Comparison of ENCODE assay signal across 13 mouse cellular contexts in the genomic region with DNA sequence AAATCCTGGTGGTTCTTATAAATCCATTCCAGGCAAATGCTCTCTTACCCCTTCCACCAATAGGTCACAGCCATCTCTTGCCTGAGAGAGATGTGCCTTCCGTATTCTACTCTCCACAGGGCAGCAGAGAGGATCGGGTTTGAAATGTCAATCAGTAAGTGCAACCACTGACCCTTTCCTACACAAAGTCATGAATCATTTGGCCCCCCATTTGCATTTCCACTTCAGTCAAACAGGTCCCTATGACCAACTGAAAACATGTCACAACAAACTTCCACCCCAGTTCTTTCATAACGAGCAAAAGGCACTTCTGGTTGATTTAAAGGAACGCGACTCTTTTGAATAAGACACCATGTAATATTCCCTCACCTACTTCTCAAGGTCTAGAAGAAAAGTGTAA. TPM values are rescaled to one million over a fixed set of nuclear protein-coding genes. Genes with fewer than 3 reads are reported as not detected.
DNase-seq lines count a peak whose midpoint lies in the region; ATAC-seq and TF ChIP-seq lines count a peak whose summit lies in the region.
"Had no signal": no experiment of that assay in that cellular context is flagged by ENCODE, and none has a peak within 500 bp of the region (broad histone marks: within the 10 kb centered on the region; RNA-seq: fewer than 3 reads in every experiment).

No protein-coding gene starts in this region.

- WGBS in heart, embryonic 15.5 days = 85% methylated on average over 5 of the region's 5 CpGs
- 91% methylated on average over 5 of the region's 5 CpGs for WGBS in midbrain, embryonic 11.5 days
- 89% methylated on average over 5 of the region's 5 CpGs for WGBS in midbrain, postnatal 0 days
- 80% methylated on average over 5 of the region's 5 CpGs for WGBS in limb, embryonic 12.5 days
- 87% methylated on average over 5 of the region's 5 CpGs for WGBS in neural tube, embryonic 15.5 days

- H3K9ac ChIP-seq in heart, embryonic 15.5 days = no peak overlapping the region; the same call in 1 of the 2 replicates
- H3K9ac ChIP-seq in midbrain, embryonic 11.5 days (ENCODE audit: low read length) = no peak overlapping the region
- no peak overlapping the region for H3K9ac ChIP-seq in midbrain, postnatal 0 days (replicated peaks; ENCODE audit: low read length, poor library complexity, severe bottlenecking)
- H3K9ac ChIP-seq in limb, embryonic 12.5 days (replicated peaks) = no peak overlapping the region
- H3K9ac ChIP-seq in neural tube, embryonic 15.5 days (replicated peaks) = 0 out of 2 replicates have a peak overlapping the region, but pooled peaks have one; percentile 62

- no peak overlapping the region for H3K4me3 ChIP-seq in heart, embryonic 15.5 days
- H3K4me3 ChIP-seq in midbrain, embryonic 11.5 days (ENCODE audit: low read depth, low read length) = peak overlapping the region; percentile 68; the same call in 1 of the 2 replicates
- H3K4me3 ChIP-seq in midbrain, postnatal 0 days (ENCODE audit: low read depth, low read length) = no peak overlapping the region
- H3K4me3 ChIP-seq in limb, embryonic 12.5 days (replicated peaks) = peak overlapping the region; percentile 62; the same call in 1 of the 2 replicates
- H3K4me3 ChIP-seq in neural tube, embryonic 15.5 days (replicated peaks) = no peak overlapping the region

- peaks cover 11% of the 10 kb centered on the region for H3K36me3 ChIP-seq in heart, embryonic 15.5 days
- no peaks in the 10 kb centered on the region for H3K36me3 ChIP-seq in midbrain, embryonic 11.5 days (ENCODE audit: control insufficient read depth, insufficient read depth, low read length)
- H3K36me3 ChIP-seq in midbrain, postnatal 0 days (ENCODE audit: insufficient read depth, low read length) = no peaks in the 10 kb centered on the region
- H3K36me3 ChIP-seq in limb, embryonic 12.5 days = peaks cover 21% of the 10 kb centered on the region
- peaks cover 15% of the 10 kb centered on the region for H3K36me3 ChIP-seq in neural tube, embryonic 15.5 days

- H3K27ac ChIP-seq in heart, embryonic 15.5 days = no peak overlapping the region
- H3K27ac ChIP-seq in midbrain, embryonic 11.5 days (ENCODE audit: low read depth, low read length) = no peak overlapping the region
- no peak overlapping the region for H3K27ac ChIP-seq in midbrain, postnatal 0 days (ENCODE audit: low read depth, low read length)
- no peak overlapping the region for H3K27ac ChIP-seq in limb, embryonic 12.5 days
- H3K27ac ChIP-seq in neural tube, embryonic 15.5 days (replicated peaks) = no peak overlapping the region
- H3K27ac ChIP-seq: left cerebral cortex, adult 2 months had no signal

- H3K4me1 ChIP-seq in heart, embryonic 15.5 days (replicated peaks) = peaks cover 16% of the 10 kb centered on the region
- H3K4me1 ChIP-seq in midbrain, embryonic 11.5 days (ENCODE audit: control insufficient read depth, insufficient read depth, low read length) = peaks cover 10% of the 10 kb centered on the region
- peaks cover 5% of the 10 kb centered on the region; the same call in 1 of the 2 replicates for H3K4me1 ChIP-seq in midbrain, postnatal 0 days (ENCODE audit: insufficient read depth, low read length)
- peaks cover 23% of the 10 kb centered on the region for H3K4me1 ChIP-seq in limb, embryonic 12.5 days (replicated peaks)
- H3K4me1 ChIP-seq in neural tube, embryonic 15.5 days = peaks cover 36% of the 10 kb centered on the region

- no peaks in the 10 kb centered on the region for H3K27me3 ChIP-seq in heart, embryonic 15.5 days
- no peaks in the 10 kb centered on the region for H3K27me3 ChIP-seq in midbrain, embryonic 11.5 days (ENCODE audit: control insufficient read depth, insufficient read depth, low read length)
- no peaks in the 10 kb centered on the region for H3K27me3 ChIP-seq in midbrain, postnatal 0 days (ENCODE audit: insufficient read depth, low read length)
- no peaks in the 10 kb centered on the region for H3K27me3 ChIP-seq in limb, embryonic 12.5 days
- no peaks in the 10 kb centered on the region for H3K27me3 ChIP-seq in neural tube, embryonic 15.5 days (replicated peaks)

- ATAC-seq in heart, embryonic 15.5 days (replicated peaks; ENCODE audit: insufficient number of reproducible peaks, insufficient read depth, low FRiP score, low read depth) = no peak
- ATAC-seq in midbrain, embryonic 11.5 days (ENCODE audit: low FRiP score) = no peak
- ATAC-seq in midbrain, postnatal 0 days (ENCODE audit: low FRiP score) = no peak
- no peak for ATAC-seq in limb, embryonic 12.5 days (ENCODE audit: insufficient number of reproducible peaks, insufficient read depth, low FRiP score, low TSS enrichment, low read depth)
- no peak for ATAC-seq in neural tube, embryonic 15.5 days (ENCODE audit: low FRiP score)

- peak overlapping the region; percentile 80 for H3K4me2 ChIP-seq in heart, embryonic 15.5 days
- H3K4me2 ChIP-seq in midbrain, embryonic 11.5 days = peak overlapping the region; percentile 72; the same call in 1 of the 2 replicates
- no peak overlapping the region for H3K4me2 ChIP-seq in midbrain, postnatal 0 days (ENCODE audit: low read depth, low read length, poor library complexity, severe bottlenecking)
- peak overlapping the region; percentile 80 for H3K4me2 ChIP-seq in limb, embryonic 12.5 days
- peak overlapping the region; percentile 85 for H3K4me2 ChIP-seq in neural tube, embryonic 15.5 days

- H3K9me3 ChIP-seq in heart, embryonic 15.5 days (replicated peaks) = no peaks in the 10 kb centered on the region
- no peaks in the 10 kb centered on the region for H3K9me3 ChIP-seq in midbrain, embryonic 11.5 days (ENCODE audit: control insufficient read depth, low read length)
- H3K9me3 ChIP-seq in midbrain, postnatal 0 days (ENCODE audit: low read length) = no peaks in the 10 kb centered on the region
- no peaks in the 10 kb centered on the region for H3K9me3 ChIP-seq in limb, embryonic 12.5 days
- H3K9me3 ChIP-seq in neural tube, embryonic 15.5 days (replicated peaks) = no peaks in the 10 kb centered on the region
- H3K9me3 ChIP-seq: G1E had no signal

- DNase-seq in heart, adult 18-20 months = no peak
- DNase-seq in midbrain, embryonic 11.5 days (ENCODE audit: low spot score, missing footprints) = no peak
- DNase-seq in midbrain, postnatal 0 days (ENCODE audit: low spot score) = no peak
- no peak for DNase-seq in spleen, adult 12 weeks (ENCODE audit: low spot score)
- DNase-seq in layer of hippocampus, adult 9-11 months = no peak
- DNase-seq: cerebellum, postnatal 25 days; gastrocnemius, postnatal 14 days had no signal

- TF ChIP-seq CTCF in midbrain, postnatal 0 days (IDR thresholded peaks at IDR 0.05) = no peak

RNA-seq across cellular contexts. Expression of a gene that starts 1.2 kb away (rescaled TPM):
- polyA plus RNA-seq in heart, embryonic 15.5 days (2015; fragmentation: Nextera tagmentation; extraction: Ambion mirVana) = 47.8 and 60.5 TPM in 2 replicates
- 10 to 100 TPM; 14.5 to 17.4 TPM for total RNA-seq in heart, adult 18-20 months (2021)
- polyA plus RNA-seq in midbrain, embryonic 11.5 days (2014; fragmentation: Nextera tagmentation; extraction: Ambion mirVana) = 110 and 118 TPM in 2 replicates
- total RNA-seq in midbrain, postnatal 0 days (2014; rRNA removed) = 74.4 and 77.4 TPM in 2 replicates
- polyA plus RNA-seq in midbrain, postnatal 0 days (2015; fragmentation: Nextera tagmentation; extraction: Ambion mirVana) = 121 and 123 TPM in 2 replicates
- 109 and 111 TPM in 2 replicates for polyA plus RNA-seq in limb, embryonic 12.5 days (2016; fragmentation: Nextera tagmentation; extraction: Ambion mirVana)
- polyA plus RNA-seq in neural tube, embryonic 15.5 days (2015; fragmentation: Nextera tagmentation; extraction: Ambion mirVana) = 129 and 134 TPM in 2 replicates

RNA-seq across cellular contexts. Expression of a gene that starts 40.5 kb away (rescaled TPM):
- polyA plus RNA-seq in heart, embryonic 15.5 days (2015; fragmentation: Nextera tagmentation; extraction: Ambion mirVana) = 104 and 107 TPM in 2 replicates
- total RNA-seq in heart, adult 18-20 months (2021) = 100 to 1,000 TPM; 122 TPM
- 196 and 205 TPM in 2 replicates for polyA plus RNA-seq in midbrain, embryonic 11.5 days (2014; fragmentation: Nextera tagmentation; extraction: Ambion mirVana)
- 111 and 137 TPM in 2 replicates for total RNA-seq in midbrain, postnatal 0 days (2014; rRNA removed)
- polyA plus RNA-seq in midbrain, postnatal 0 days (2015; fragmentation: Nextera tagmentation; extraction: Ambion mirVana) = 231 and 241 TPM in 2 replicates
- 200 and 207 TPM in 2 replicates for polyA plus RNA-seq in limb, embryonic 12.5 days (2016; fragmentation: Nextera tagmentation; extraction: Ambion mirVana)
- 185 and 188 TPM in 2 replicates for polyA plus RNA-seq in neural tube, embryonic 15.5 days (2015; fragmentation: Nextera tagmentation; extraction: Ambion mirVana)

RNA-seq across cellular contexts. Expression of a gene that starts 40.5 kb away (rescaled TPM):
- 8.9 and 10.3 TPM in 2 replicates for polyA plus RNA-seq in heart, embryonic 15.5 days (2015; fragmentation: Nextera tagmentation; extraction: Ambion mirVana)
- total RNA-seq in heart, adult 18-20 months (2021) = 10 to 100 TPM; 11.4 to 13.3 TPM
- polyA plus RNA-seq in midbrain, embryonic 11.5 days (2014; fragmentation: Nextera tagmentation; extraction: Ambion mirVana) = 6.0 and 7.0 TPM in 2 replicates
- 8.2 and 13.8 TPM in 2 replicates for total RNA-seq in midbrain, postnatal 0 days (2014; rRNA removed)
- polyA plus RNA-seq in midbrain, postnatal 0 days (2015; fragmentation: Nextera tagmentation; extraction: Ambion mirVana) = 5.4 and 6.5 TPM in 2 replicates
- polyA plus RNA-seq in limb, embryonic 12.5 days (2016; fragmentation: Nextera tagmentation; extraction: Ambion mirVana) = 11.6 and 13.2 TPM in 2 replicates
- 8.1 and 10.9 TPM in 2 replicates for polyA plus RNA-seq in neural tube, embryonic 15.5 days (2015; fragmentation: Nextera tagmentation; extraction: Ambion mirVana)

RNA-seq across cellular contexts. Expression of a gene that starts 48.7 kb away (rescaled TPM):
- 1.1 and 1.3 TPM in 2 replicates for polyA plus RNA-seq in heart, embryonic 15.5 days (2015; fragmentation: Nextera tagmentation; extraction: Ambion mirVana)
- total RNA-seq in heart, adult 18-20 months (2021) = not detected
- polyA plus RNA-seq in midbrain, embryonic 11.5 days (2014; fragmentation: Nextera tagmentation; extraction: Ambion mirVana) = 0.74 and 1.0 TPM in 2 replicates
- not detected in 2 replicates for total RNA-seq in midbrain, postnatal 0 days (2014; rRNA removed)
- polyA plus RNA-seq in midbrain, postnatal 0 days (2015; fragmentation: Nextera tagmentation; extraction: Ambion mirVana) = 0.16 and 0.26 TPM in 2 replicates
- polyA plus RNA-seq in limb, embryonic 12.5 days (2016; fragmentation: Nextera tagmentation; extraction: Ambion mirVana) = 2.8 and 3.4 TPM in 2 replicates
- polyA plus RNA-seq in neural tube, embryonic 15.5 days (2015; fragmentation: Nextera tagmentation; extraction: Ambion mirVana) = 1.9 and 2.3 TPM in 2 replicates
- total RNA-seq: adrenal gland, postnatal 10 days; gastrocnemius, postnatal 14 days; left cerebral cortex, adult 2 months had no signal
- polyA plus RNA-seq: G1E had no signal

Comparison
In these comparisons a context has a peak if more than half of its experiments do, and no peak if none do; other contexts are left out.
1. H3K4me3 ChIP-seq: peak in midbrain, embryonic 11.5 days (single experiment) and limb, embryonic 12.5 days (single experiment); none in heart, embryonic 15.5 days (single experiment), midbrain, postnatal 0 days (single experiment) and neural tube, embryonic 15.5 days (single experiment).